Mouse (Mus musculus) splenic B cell, adult 2 months (primary cell): ENCODE measurements around the gene Ica1.

ENCODE experiments used
- DNase-seq: peaks from one replicate; pipeline ENCODE4 v3.0.0-alpha.2; 2011; ENCODE audit warnings: low read depth, low spot score
- H3K27me3 ChIP-seq: 2 replicates; pipeline ENCODE4 v1.6.1; 2012; ENCODE audit warnings: mild to moderate bottlenecking, low read length, moderate library complexity, mixed read lengths; ENCODE audit not compliant: control insufficient read depth, poor library complexity, insufficient read depth, severe bottlenecking
- H3K36me3 ChIP-seq: 2 replicates; pipeline ENCODE4 v1.6.1; 2012; ENCODE audit warnings: mild to moderate bottlenecking, low read length, moderate library complexity, mixed read lengths; ENCODE audit not compliant: control insufficient read depth, poor library complexity, insufficient read depth, severe bottlenecking

Ica1 gene

GRCm38 (mm10) chr6:8686678-8687580, 91.4 kb downstream of the Ica1 start:
- DNase-seq, result peak; percentile 92
- H3K27me3 ChIP-seq, result no peaks in the 10 kb centered on the region
- H3K36me3 ChIP-seq, result no peaks in the 10 kb centered on the region

GRCm38 (mm10) chr6:8683379-8683778, 94.9 kb downstream of the Ica1 start:
- Histone ChIP-seq H3K27me3 (no peaks in the 10 kb centered on the region), H3K36me3 (no peaks in the 10 kb centered on the region)
- DNase-seq, result no peak

GRCm38 (mm10) chr6:8680931-8681330, 97.4 kb downstream of the Ica1 start:
- no peak for DNase-seq
- Histone ChIP-seq H3K27me3 (no peaks in the 10 kb centered on the region), H3K36me3 (no peaks in the 10 kb centered on the region)

- Histone ChIP-seq H3K27me3 (no peaks in the 10 kb centered on the region; the same call in 1 of the 2 replicates), H3K36me3 (no peaks in the 10 kb centered on the region)
- no peak for DNase-seq
Measured at GRCm38 (mm10) chr6:8673013-8673412, 105.3 kb downstream of the Ica1 start.

GRCm38 (mm10) chr6:8669343-8669742, 108.9 kb downstream of the Ica1 start:
- Histone ChIP-seq H3K27me3 (no peaks in the 10 kb centered on the region), H3K36me3 (no peaks in the 10 kb centered on the region)
- no peak for DNase-seq

- DNase-seq, result no peak
- H3K27me3 ChIP-seq, result no peaks in the 10 kb centered on the region
- no peaks in the 10 kb centered on the region for H3K36me3 ChIP-seq
Measured at GRCm38 (mm10) chr6:8668013-8668811, 110.1 kb downstream of the Ica1 start.

GRCm38 (mm10) chr6:8665786-8666185, 112.5 kb downstream of the Ica1 start:
- H3K27me3 ChIP-seq, result no peaks in the 10 kb centered on the region
- DNase-seq, result no peak
- no peaks in the 10 kb centered on the region for H3K36me3 ChIP-seq

GRCm38 (mm10) chr6:8664956-8665355, 113.3 kb downstream of the Ica1 start:
- DNase-seq, result no peak
- Histone ChIP-seq H3K36me3 (no peaks in the 10 kb centered on the region), H3K27me3 (no peaks in the 10 kb centered on the region)

GRCm38 (mm10) chr6:8663092-8663740, 115.1 kb downstream of the Ica1 start:
- H3K27me3 ChIP-seq, result no peaks in the 10 kb centered on the region
- no peak for DNase-seq
- no peaks in the 10 kb centered on the region for H3K36me3 ChIP-seq

GRCm38 (mm10) chr6:8661404-8661803, 116.9 kb downstream of the Ica1 start:
- H3K27me3 ChIP-seq, result no peaks in the 10 kb centered on the region
- DNase-seq, result no peak
- no peaks in the 10 kb centered on the region for H3K36me3 ChIP-seq

GRCm38 (mm10) chr6:8660076-8660475, 118.2 kb downstream of the Ica1 start:
- no peak for DNase-seq
- H3K36me3 ChIP-seq, result no peaks in the 10 kb centered on the region
- H3K27me3 ChIP-seq, result no peaks in the 10 kb centered on the region

- no peaks in the 10 kb centered on the region for H3K27me3 ChIP-seq
- DNase-seq, result no peak
- H3K36me3 ChIP-seq, result no peaks in the 10 kb centered on the region
Measured at GRCm38 (mm10) chr6:8659194-8659959, 118.9 kb downstream of the Ica1 start.

GRCm38 (mm10) chr6:8658431-8658830, 119.9 kb downstream of the Ica1 start:
- Histone ChIP-seq H3K36me3 (no peaks in the 10 kb centered on the region), H3K27me3 (no peaks in the 10 kb centered on the region)
- DNase-seq, result no peak

GRCm38 (mm10) chr6:8657459-8657858, 120.8 kb downstream of the Ica1 start:
- no peaks in the 10 kb centered on the region for H3K36me3 ChIP-seq
- no peaks in the 10 kb centered on the region for H3K27me3 ChIP-seq
- DNase-seq, result no peak
